ENCODE assay signal across 11 mouse cellular contexts in genomic region chr2:173407133-173407532, GRCm38 (mm10).
A peak's percentile ranks its signal among the peaks of the same experiment; 100 is the strongest.
DNase-seq lines count a peak whose midpoint lies in the region; ATAC-seq lines count a peak whose summit lies in the region.
"Had no signal": no experiment of that assay in that cellular context is flagged by ENCODE, and none has a peak within 500 bp of the region (broad histone marks: within the 10 kb centered on the region; RNA-seq: fewer than 3 reads in every experiment).

No protein-coding gene starts in this region.

- WGBS in kidney, embryonic 15.5 days = 62% methylated on average over 3 of the region's 3 CpGs
- 71% methylated on average over 3 of the region's 3 CpGs for WGBS in hindbrain, embryonic 10.5 days
- WGBS in limb, embryonic 15.5 days = 38% methylated on average over 3 of the region's 3 CpGs
- 63% methylated on average over 3 of the region's 3 CpGs for WGBS in neural tube, embryonic 12.5 days

- no peaks in the 10 kb centered on the region for H3K36me3 ChIP-seq in kidney, embryonic 15.5 days
- no peaks in the 10 kb centered on the region for H3K36me3 ChIP-seq in hindbrain, embryonic 10.5 days
- no peaks in the 10 kb centered on the region for H3K36me3 ChIP-seq in limb, embryonic 15.5 days
- no peaks in the 10 kb centered on the region for H3K36me3 ChIP-seq in neural tube, embryonic 12.5 days
- H3K36me3 ChIP-seq: stomach, embryonic 15.5 days had no signal

- 0 out of 2 replicates have a peak overlapping the region, but pooled peaks have one; percentile 21 for H3K4me2 ChIP-seq in kidney, embryonic 15.5 days
- no peak overlapping the region for H3K4me2 ChIP-seq in limb, embryonic 15.5 days
- peak overlapping the region; percentile 3; the same call in 1 of the 2 replicates for H3K4me2 ChIP-seq in neural tube, embryonic 12.5 days (replicated peaks)
- H3K4me2 ChIP-seq: stomach, embryonic 15.5 days had no signal

- H3K9ac ChIP-seq in kidney, embryonic 15.5 days = no peak overlapping the region
- no peak overlapping the region for H3K9ac ChIP-seq in limb, embryonic 15.5 days
- H3K9ac ChIP-seq in neural tube, embryonic 12.5 days = no peak overlapping the region
- H3K9ac ChIP-seq: stomach, embryonic 15.5 days had no signal

- no peak for ATAC-seq in kidney, embryonic 15.5 days (replicated peaks; ENCODE audit: low FRiP score)
- ATAC-seq in limb, embryonic 15.5 days (ENCODE audit: insufficient number of reproducible peaks, low FRiP score, low TSS enrichment, low read depth) = peak; percentile 42; the same call in 1 of the 2 replicates
- ATAC-seq in neural tube, embryonic 12.5 days (ENCODE audit: low FRiP score, low read depth) = no peak; the same call in 1 of the 2 replicates

- H3K27ac ChIP-seq in kidney, embryonic 15.5 days = no peak overlapping the region; the same call in 1 of the 2 replicates
- H3K27ac ChIP-seq in hindbrain, embryonic 10.5 days = peak overlapping the region; percentile 59; the same call in 1 of the 2 replicates
- H3K27ac ChIP-seq in limb, embryonic 15.5 days = peak overlapping the region; percentile 68; the same call in 1 of the 2 replicates
- 0 out of 2 replicates have a peak overlapping the region, but pooled peaks have one; percentile 12 for H3K27ac ChIP-seq in neural tube, embryonic 12.5 days
- H3K27ac ChIP-seq: stomach, embryonic 15.5 days had no signal

- peaks cover 21% of the 10 kb centered on the region for H3K27me3 ChIP-seq in kidney, embryonic 15.5 days
- 0 out of 2 replicates have a peak, but pooled peaks cover 2% of the 10 kb centered on the region for H3K27me3 ChIP-seq in hindbrain, embryonic 10.5 days (ENCODE audit: insufficient read depth, poor library complexity, severe bottlenecking)
- H3K27me3 ChIP-seq in limb, embryonic 15.5 days = no peaks in the 10 kb centered on the region
- no peaks in the 10 kb centered on the region for H3K27me3 ChIP-seq in neural tube, embryonic 12.5 days (replicated peaks)
- H3K27me3 ChIP-seq: megakaryocyte, embryonic 14.5 days; stomach, embryonic 15.5 days had no signal

- DNase-seq in kidney, adult 11 months = no peak
- DNase-seq in hindbrain, embryonic 10.5 days (ENCODE audit: low spot score) = no peak
- DNase-seq in right cerebral cortex, adult 2 months (ENCODE audit: low spot score in 2 of 2) = no peak
- no peak for DNase-seq in spleen, postnatal 10 days (ENCODE audit: low spot score in 2 of 2)
- no peak for DNase-seq in cerebellum, adult 11 months
- DNase-seq: cerebellum, adult 9-11 months had no signal

- no peak overlapping the region for H3K4me3 ChIP-seq in kidney, embryonic 15.5 days (replicated peaks)
- H3K4me3 ChIP-seq in hindbrain, embryonic 10.5 days = no peak overlapping the region
- no peak overlapping the region for H3K4me3 ChIP-seq in limb, embryonic 15.5 days
- no peak overlapping the region for H3K4me3 ChIP-seq in neural tube, embryonic 12.5 days
- H3K4me3 ChIP-seq: megakaryocyte, embryonic 14.5 days; stomach, embryonic 15.5 days had no signal

- H3K9me3 ChIP-seq in kidney, embryonic 15.5 days (replicated peaks) = no peaks in the 10 kb centered on the region
- H3K9me3 ChIP-seq in hindbrain, embryonic 10.5 days = no peaks in the 10 kb centered on the region
- H3K9me3 ChIP-seq in limb, embryonic 15.5 days = no peaks in the 10 kb centered on the region
- H3K9me3 ChIP-seq in neural tube, embryonic 12.5 days = no peaks in the 10 kb centered on the region
- H3K9me3 ChIP-seq: stomach, embryonic 15.5 days had no signal

- H3K4me1 ChIP-seq in kidney, embryonic 15.5 days = peaks cover 26% of the 10 kb centered on the region
- peaks cover 40% of the 10 kb centered on the region for H3K4me1 ChIP-seq in hindbrain, embryonic 10.5 days (replicated peaks)
- H3K4me1 ChIP-seq in limb, embryonic 15.5 days = peaks cover 27% of the 10 kb centered on the region
- H3K4me1 ChIP-seq in neural tube, embryonic 12.5 days = peaks cover 38% of the 10 kb centered on the region
